Mouse (Mus musculus) midbrain, embryonic 13.5 days (tissue): ENCODE data around the gene Traf7. TPM values are rescaled to one million over a fixed set of nuclear protein-coding genes. Genes with fewer than 3 reads are reported as not detected.

ENCODE experiments used
- ATAC-seq: fragments of 200-750 bp; cut with Nextera tagmentation; 2 replicates; pipeline ENCODE4 v1.8.0; 2017; ENCODE audit warnings: mild to moderate bottlenecking, moderate TSS enrichment, moderate library complexity
- H3K27ac ChIP-seq: fragments of 300-500 bp; sonication (generic); 2 replicates; pipeline ENCODE4 v1.5.1; 2015; ENCODE audit warnings: inconsistent platforms, mild to moderate bottlenecking, moderate library complexity
- H3K27me3 ChIP-seq: fragments of 300-500 bp; sonication (generic); 2 replicates; pipeline ENCODE4 v1.6.1; 2015; ENCODE audit warnings: mild to moderate bottlenecking, inconsistent platforms
- H3K36me3 ChIP-seq: fragments of 300-500 bp; sonication (generic); 2 replicates; pipeline ENCODE4 v1.6.1; 2015; ENCODE audit warnings: mild to moderate bottlenecking, inconsistent platforms
- H3K4me1 ChIP-seq: fragments of 300-500 bp; sonication (generic); replicated peaks from 2 replicates; pipeline ENCODE4 v1.6.1; 2015; ENCODE audit warnings: inconsistent platforms
- H3K4me2 ChIP-seq: fragments of 300-500 bp; sonication (generic); replicated peaks from 2 replicates; pipeline ENCODE4 v1.6.1; 2015; ENCODE audit warnings: moderate library complexity, mild to moderate bottlenecking, inconsistent platforms
- H3K4me3 ChIP-seq: fragments of 300-500 bp; sonication (generic); replicated peaks from 2 replicates; pipeline ENCODE4 v1.5.1; 2015; ENCODE audit warnings: mild to moderate bottlenecking, inconsistent platforms
- H3K9ac ChIP-seq: fragments of 300-500 bp; sonication (generic); replicated peaks from 2 replicates; pipeline ENCODE4 v1.6.1; 2015; ENCODE audit warnings: mild to moderate bottlenecking, inconsistent platforms
- H3K9me3 ChIP-seq: fragments of 300-500 bp; sonication (generic); 2 replicates; pipeline ENCODE4 v1.6.1; 2016; ENCODE audit warnings: mild to moderate bottlenecking, inconsistent platforms
- WGBS: fragments of 180-500 bp; shearing (Covaris S2); methylation state at CpG from one replicate; pipeline ENCODE4 v1.1.7; 2015; 5-methylcytosine and 5-hydroxymethylcytosine counted together
- polyA plus RNA-seq: library from polyadenylated mRNA; unstranded; fragments of >200 nt; fragmentation: Nextera tagmentation; extraction: Ambion mirVana; gene quantifications from 2 replicates; pipeline ENCODE4 v1.2.1, GENCODE M21; 2015

Traf7 gene
- polyA plus RNA-seq, 1 experiment from 2014 or later, result 97.3 TPM

GRCm38 (mm10) chr17:24472512-24472911, 55.2 kb downstream of the Traf7 start:
- peak overlapping the region; percentile 88 for H3K4me3 ChIP-seq
- H3K27ac ChIP-seq, result no peak overlapping the region
- 94% methylated on average over 4 of the region's 4 CpGs for WGBS
- peak overlapping the region; percentile 87 for H3K9ac ChIP-seq
- peak overlapping the region; percentile 100 for H3K4me2 ChIP-seq
- H3K27me3 ChIP-seq, result no peaks in the 10 kb centered on the region
- peaks cover 50% of the 10 kb centered on the region for H3K36me3 ChIP-seq
- H3K4me1 ChIP-seq, result peaks cover 39% of the 10 kb centered on the region
- ATAC-seq, result no peak
- no peaks in the 10 kb centered on the region for H3K9me3 ChIP-seq

- H3K4me2 ChIP-seq, result peak overlapping the region; percentile 100
- peak overlapping the region; percentile 86 for H3K27ac ChIP-seq
- peak overlapping the region; percentile 87 for H3K9ac ChIP-seq
- peak; percentile 22 for ATAC-seq
- H3K27me3 ChIP-seq, result no peaks in the 10 kb centered on the region
- WGBS, result 1% methylated on average over 68 of the region's 68 CpGs
- H3K4me1 ChIP-seq, result peaks cover 38% of the 10 kb centered on the region
- peaks cover 35% of the 10 kb centered on the region for H3K36me3 ChIP-seq
- H3K9me3 ChIP-seq, result no peaks in the 10 kb centered on the region
- H3K4me3 ChIP-seq, result peak overlapping the region; percentile 88
These were observed 56.8 kb downstream of the Traf7 start for GRCm38 (mm10) chr17:24470701-24471527.

GRCm38 (mm10) chr17:24469910-24470602, 57.7 kb downstream of the Traf7 start, which contains the start of the genes E4f1 and Pgp:
E4f1 (minus strand) TSS chr17:24470313.
Pgp (plus strand) TSS chr17:24470392.
- Histone ChIP-seq H3K27me3 (no peaks in the 10 kb centered on the region), H3K4me3 (peak within 1 kb of the TSS; percentile 88), H3K9me3 (no peaks in the 10 kb centered on the region), H3K9ac (peak within 1 kb of the TSS; percentile 87), H3K4me2 (peak within 1 kb of the TSS; percentile 100), H3K36me3 (peaks cover 26% of the 10 kb centered on the region), H3K4me1 (peaks cover 38% of the 10 kb centered on the region), H3K27ac (peak within 1 kb of the TSS; percentile 86)
- peak; percentile 98 for ATAC-seq
- WGBS, result under 1% methylated on average over 69 of the region's 75 CpGs

- Histone ChIP-seq H3K9ac (peak overlapping the region; percentile 65), H3K27me3 (no peaks in the 10 kb centered on the region), H3K27ac (peak overlapping the region; percentile 85), H3K9me3 (no peaks in the 10 kb centered on the region), H3K4me1 (peaks cover 38% of the 10 kb centered on the region), H3K4me2 (peak overlapping the region; percentile 100), H3K4me3 (peak overlapping the region; percentile 88), H3K36me3 (peaks cover 20% of the 10 kb centered on the region)
- no peak for ATAC-seq
- WGBS, result 18% methylated on average over 7 of the region's 7 CpGs
These were observed 58.3 kb downstream of the Traf7 start for GRCm38 (mm10) chr17:24469336-24469909.

GRCm38 (mm10) chr17:24468636-24469246, 59.0 kb downstream of the Traf7 start:
- WGBS, result 92% methylated on average over 5 of the region's 5 CpGs
- Histone ChIP-seq H3K4me1 (peaks cover 34% of the 10 kb centered on the region), H3K4me2 (no peak overlapping the region), H3K27me3 (no peaks in the 10 kb centered on the region), H3K4me3 (no peak overlapping the region), H3K27ac (no peak overlapping the region), H3K36me3 (peaks cover 14% of the 10 kb centered on the region; the same call in 1 of the 2 replicates), H3K9me3 (no peaks in the 10 kb centered on the region), H3K9ac (no peak overlapping the region)
- no peak for ATAC-seq

GRCm38 (mm10) chr17:24463374-24464133, 64.2 kb downstream of the Traf7 start:
- no peak overlapping the region for H3K4me3 ChIP-seq
- H3K4me1 ChIP-seq, result no peaks in the 10 kb centered on the region
- ATAC-seq, result no peak
- 63% methylated on average over 6 of the region's 6 CpGs for WGBS
- no peaks in the 10 kb centered on the region for H3K36me3 ChIP-seq
- H3K27me3 ChIP-seq, result no peaks in the 10 kb centered on the region
- no peak overlapping the region for H3K9ac ChIP-seq
- no peaks in the 10 kb centered on the region for H3K9me3 ChIP-seq
- no peak overlapping the region for H3K27ac ChIP-seq
- no peak overlapping the region for H3K4me2 ChIP-seq

- Histone ChIP-seq H3K9me3 (no peaks in the 10 kb centered on the region), H3K36me3 (no peaks in the 10 kb centered on the region), H3K9ac (no peak overlapping the region), H3K4me3 (no peak overlapping the region), H3K27ac (no peak overlapping the region), H3K4me1 (no peaks in the 10 kb centered on the region), H3K27me3 (no peaks in the 10 kb centered on the region), H3K4me2 (no peak overlapping the region)
- WGBS, result 92% methylated on average over 1 of the region's 1 CpGs
- no peak for ATAC-seq
These were observed 64.8 kb downstream of the Traf7 start for GRCm38 (mm10) chr17:24462932-24463331.

- WGBS, result 61% methylated on average over 2 of the region's 2 CpGs
- H3K36me3 ChIP-seq, result no peaks in the 10 kb centered on the region
- ATAC-seq, result no peak
These were observed 66.2 kb downstream of the Traf7 start for GRCm38 (mm10) chr17:24461580-24461979.

More at GRCm38 (mm10) chr17:24461580-24461979, 66.2 kb downstream of the Traf7 start:
- Histone ChIP-seq H3K9me3 (no peaks in the 10 kb centered on the region), H3K4me3 (no peak overlapping the region), H3K27me3 (no peaks in the 10 kb centered on the region), H3K4me1 (no peaks in the 10 kb centered on the region), H3K4me2 (no peak overlapping the region), H3K27ac (no peak overlapping the region), H3K9ac (no peak overlapping the region)

Other genes starting within 250 kb of the Traf7 start
- 0.12 and 0.14 TPM in 2 replicates for gene Abca17, start 176.9 kb downstream of the Traf7 start, polyA plus RNA-seq
- 22.7 and 23.9 TPM in 2 replicates for gene Abca3, start 176.0 kb downstream of the Traf7 start, polyA plus RNA-seq
- 370 and 374 TPM in 2 replicates for gene Rnps1, start 113.4 kb downstream of the Traf7 start, polyA plus RNA-seq
- gene Eci1, start 101.3 kb downstream of the Traf7 start, polyA plus RNA-seq, result 45.5 and 45.9 TPM in 2 replicates
- gene Dnase1l2, start 84.8 kb downstream of the Traf7 start, polyA plus RNA-seq, result 6.8 and 6.9 TPM in 2 replicates
- 44.0 and 45.1 TPM in 2 replicates for gene E4f1, start 57.6 kb downstream of the Traf7 start, polyA plus RNA-seq
- gene Pgp, start 57.5 kb downstream of the Traf7 start, polyA plus RNA-seq, result 48.3 and 54.9 TPM in 2 replicates
- not detected in 2 replicates for gene Bricd5, start 54.1 kb downstream of the Traf7 start, polyA plus RNA-seq
- 38.6 and 41.4 TPM in 2 replicates for gene Mlst8, start 48.9 kb downstream of the Traf7 start, polyA plus RNA-seq
- gene Caskin1, start 39.3 kb downstream of the Traf7 start, polyA plus RNA-seq, result 24.7 and 29.1 TPM in 2 replicates
- gene Rab26, start 6.3 kb upstream of the Traf7 start, polyA plus RNA-seq, result 2.9 TPM in 2 replicates
- gene Pkd1, start 21.9 kb upstream of the Traf7 start, polyA plus RNA-seq, result 17.7 and 19.4 TPM in 2 replicates
- gene Tsc2, start 104.7 kb upstream of the Traf7 start, polyA plus RNA-seq, result 73.1 and 74.1 TPM in 2 replicates
- 10.0 and 10.8 TPM in 2 replicates for gene Nthl1, start 104.7 kb upstream of the Traf7 start, polyA plus RNA-seq
- gene Slc9a3r2, start 122.4 kb upstream of the Traf7 start, polyA plus RNA-seq, result 21.3 and 23.5 TPM in 2 replicates
- not detected in 2 replicates for gene Npw, start 130.5 kb upstream of the Traf7 start, polyA plus RNA-seq
- gene Zfp598, start 141.7 kb upstream of the Traf7 start, polyA plus RNA-seq, result 15.0 and 18.6 TPM in 2 replicates
- 95.0 and 98.1 TPM in 2 replicates for gene Syngr3, start 162.0 kb upstream of the Traf7 start, polyA plus RNA-seq
- gene Gfer, start 168.2 kb upstream of the Traf7 start, polyA plus RNA-seq, result 36.7 and 39.9 TPM in 2 replicates
- 1.7 and 2.2 TPM in 2 replicates for gene Noxo1, start 168.3 kb upstream of the Traf7 start, polyA plus RNA-seq
- 81.4 and 84.3 TPM in 2 replicates for gene Tbl3, start 179.7 kb upstream of the Traf7 start, polyA plus RNA-seq
- gene Rnf151, start 190.1 kb upstream of the Traf7 start, polyA plus RNA-seq, result not detected in 2 replicates
- gene Rps2, start 190.2 kb upstream of the Traf7 start, polyA plus RNA-seq, result 770 and 771 TPM in 2 replicates
- 257 and 260 TPM in 2 replicates for gene Ndufb10, start 196.5 kb upstream of the Traf7 start, polyA plus RNA-seq
- not detected in 2 replicates for gene Rpl3l, start 199.9 kb upstream of the Traf7 start, polyA plus RNA-seq
- 18.0 and 19.6 TPM in 2 replicates for gene Msrb1, start 208.7 kb upstream of the Traf7 start, polyA plus RNA-seq
- gene Hs3st6, start 225.1 kb upstream of the Traf7 start, polyA plus RNA-seq, result 0.13 and 0.22 TPM in 2 replicates